Comparison of ENCODE assay signal across 8 mouse cellular contexts in the genomic region with DNA sequence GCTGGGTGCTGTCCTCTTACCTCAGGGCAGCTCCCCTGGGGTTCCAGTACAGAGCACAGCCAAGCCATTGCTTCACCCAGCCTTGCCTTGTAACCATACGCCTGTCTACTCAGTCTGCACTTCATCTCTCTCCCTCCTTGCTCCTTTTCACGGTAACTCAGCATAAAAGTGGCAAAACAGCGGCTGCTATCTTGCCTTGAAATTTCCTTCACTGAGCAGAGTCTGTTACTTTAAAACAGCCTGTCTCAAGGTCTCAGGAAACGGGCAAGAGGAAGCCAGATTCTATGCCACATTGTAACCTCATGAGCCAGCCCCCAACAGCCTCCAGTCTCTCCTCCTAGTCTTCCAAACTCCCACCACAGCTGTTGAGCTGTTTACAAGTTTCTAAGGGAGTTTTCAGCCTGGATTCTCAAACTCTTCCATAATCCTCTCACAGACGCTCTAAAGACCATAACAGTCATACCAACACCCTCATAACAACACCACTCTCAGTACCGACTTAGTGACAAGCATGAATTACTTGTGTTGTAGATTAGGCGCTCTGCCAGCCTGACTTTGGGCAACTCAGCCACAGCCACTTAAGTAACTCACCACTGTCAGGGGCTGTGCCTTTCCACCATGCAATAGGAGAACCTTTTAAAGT. TPM values are rescaled to one million over a fixed set of nuclear protein-coding genes. Genes with fewer than 3 reads are reported as not detected.
A peak's percentile ranks its signal among the peaks of the same experiment; 100 is the strongest.
DNase-seq lines count a peak whose midpoint lies in the region; ATAC-seq lines count a peak whose summit lies in the region.

No protein-coding gene starts in this region.

- H3K27me3 ChIP-seq in kidney, embryonic 14.5 days (ENCODE audit: control insufficient read depth, insufficient read depth, low read length), result no peaks in the 10 kb centered on the region
- H3K27me3 ChIP-seq in liver, embryonic 12.5 days (replicated peaks), result no peaks in the 10 kb centered on the region
- no peaks in the 10 kb centered on the region for H3K27me3 ChIP-seq in splenic B cell, adult 2 months (ENCODE audit: control insufficient read depth, insufficient read depth, low read length, poor library complexity, severe bottlenecking)

- H3K4me2 ChIP-seq in kidney, embryonic 14.5 days (replicated peaks; ENCODE audit: low read depth, low read length), result no peak overlapping the region
- no peak overlapping the region for H3K4me2 ChIP-seq in liver, embryonic 12.5 days

- no peak overlapping the region for H3K9ac ChIP-seq in kidney, embryonic 14.5 days (ENCODE audit: low read depth, low read length)
- H3K9ac ChIP-seq in liver, embryonic 12.5 days, result no peak overlapping the region

- WGBS in kidney, embryonic 14.5 days, result 44% methylated on average over 7 of the region's 7 CpGs
- 21% methylated on average over 7 of the region's 7 CpGs for WGBS in liver, embryonic 12.5 days (ENCODE audit: insufficient replicate concordance)

- H3K4me3 ChIP-seq in kidney, embryonic 14.5 days (ENCODE audit: low read length), result no peak overlapping the region
- H3K4me3 ChIP-seq in liver, embryonic 12.5 days, result no peak overlapping the region

- peaks cover 10% of the 10 kb centered on the region; the same call in 1 of the 2 replicates for H3K36me3 ChIP-seq in kidney, embryonic 14.5 days (ENCODE audit: control insufficient read depth, insufficient read depth, low read length)
- peaks cover 23% of the 10 kb centered on the region for H3K36me3 ChIP-seq in liver, embryonic 12.5 days
- H3K36me3 ChIP-seq in splenic B cell, adult 2 months (ENCODE audit: control insufficient read depth, insufficient read depth, low read length, poor library complexity, severe bottlenecking), result peaks cover 6% of the 10 kb centered on the region; the same call in 1 of the 2 replicates

- no peaks in the 10 kb centered on the region for H3K9me3 ChIP-seq in kidney, embryonic 14.5 days (ENCODE audit: control insufficient read depth, low read length)
- no peaks in the 10 kb centered on the region for H3K9me3 ChIP-seq in liver, embryonic 12.5 days (replicated peaks)

- peak overlapping the region; percentile 24; the same call in 1 of the 2 replicates for H3K27ac ChIP-seq in kidney, embryonic 14.5 days (ENCODE audit: low read depth, low read length)
- H3K27ac ChIP-seq in liver, embryonic 12.5 days, result peak overlapping the region; percentile 26; the same call in 1 of the 2 replicates

- ATAC-seq in kidney, embryonic 14.5 days (ENCODE audit: low FRiP score, low TSS enrichment), result no peak
- ATAC-seq in granulocyte monocyte progenitor cell, adult 5-6 weeks (replicated peaks; ENCODE audit: poor library complexity, severe bottlenecking), result peak; percentile 81
- no peak for ATAC-seq in liver, embryonic 12.5 days

- DNase-seq in kidney, adult 18-20 months, result no peak
- peak; percentile 21 for DNase-seq in splenic B cell, adult 2 months (ENCODE audit: low read depth, low spot score)
- no peak for DNase-seq in Muller cell, postnatal 12 days (ENCODE audit: inconsistent ontology term)
- no peak for DNase-seq in layer of hippocampus, postnatal 36 days
- no peak for DNase-seq in cerebellum, adult 8-10 months

- H3K4me1 ChIP-seq in kidney, embryonic 14.5 days (ENCODE audit: control insufficient read depth, insufficient read depth, low read length), result no peaks in the 10 kb centered on the region
- peaks cover 14% of the 10 kb centered on the region; the same call in 1 of the 2 replicates for H3K4me1 ChIP-seq in liver, embryonic 12.5 days

RNA-seq across cellular contexts. Expression of a gene that starts 8.6 kb away (rescaled TPM):
- not detected in 2 replicates for polyA plus RNA-seq in kidney, embryonic 14.5 days (2014; fragmentation: Nextera tagmentation; extraction: Ambion mirVana)
- 4.4 and 4.6 TPM in 2 replicates for total RNA-seq in granulocyte monocyte progenitor cell, adult 5-6 weeks (2014; fragmentation: Nextera tagmentation)
- total RNA-seq in granulocyte monocyte progenitor cell, adult 5-6 weeks (2017), result 3.2 and 6.5 TPM in 2 replicates
- not detected in 2 replicates for polyA plus RNA-seq in liver, embryonic 12.5 days (2016; fragmentation: Nextera tagmentation; extraction: Ambion mirVana)
- not detected for total RNA-seq in layer of hippocampus, postnatal 36 days (2021)

RNA-seq across cellular contexts. Expression of a gene that starts 21.5 kb away (rescaled TPM):
- polyA plus RNA-seq in kidney, embryonic 14.5 days (2014; fragmentation: Nextera tagmentation; extraction: Ambion mirVana), result 45.6 and 52.7 TPM in 2 replicates
- 255 and 265 TPM in 2 replicates for total RNA-seq in granulocyte monocyte progenitor cell, adult 5-6 weeks (2014; fragmentation: Nextera tagmentation)
- total RNA-seq in granulocyte monocyte progenitor cell, adult 5-6 weeks (2017), result 355 and 356 TPM in 2 replicates
- polyA plus RNA-seq in liver, embryonic 12.5 days (2016; fragmentation: Nextera tagmentation; extraction: Ambion mirVana), result 38.0 and 40.7 TPM in 2 replicates
- total RNA-seq in layer of hippocampus, postnatal 36 days (2021), result 10 to 100 TPM; 17.3 to 18.8 TPM

Comparison
In these comparisons a context has a peak if more than half of its experiments do, and no peak if none do; other contexts are left out.
1. RNA of a gene that starts 8.6 kb away (total RNA-seq): 3.2 to 6.5 TPM in granulocyte monocyte progenitor cell, adult 5-6 weeks; not detected in layer of hippocampus, postnatal 36 days; every median in the first group is over 4 times any median in the second.
2. RNA of a gene that starts 21.5 kb away (total RNA-seq): 255 to 356 TPM in granulocyte monocyte progenitor cell, adult 5-6 weeks; 17.3 to 18.8 TPM in layer of hippocampus, postnatal 36 days; every median in the first group is over 10 times any median in the second.